Mouse (Mus musculus): ENCODE data around the gene Fras1. TPM values are rescaled to one million over a fixed set of nuclear protein-coding genes. Genes with fewer than 3 reads are reported as not detected.

Gene Fras1
- not detected in 3 replicates for total RNA-seq (2017)

- ATAC-seq (replicated peaks; ENCODE audit: insufficient number of reproducible peaks, low FRiP score, low TSS enrichment, poor library complexity, severe bottlenecking), result no peak
Observed at GRCm38 (mm10) chr5:96373567-96373985, at the start of gene Fras1. Gene Fras1, plus strand, starts transcription at chr5:96373955.

GRCm38 (mm10) chr5:96331048-96331737, 42.6 kb upstream of the Fras1 start:
- ATAC-seq (replicated peaks; ENCODE audit: insufficient number of reproducible peaks, low FRiP score, low TSS enrichment, poor library complexity, severe bottlenecking), result no peak

- ATAC-seq (replicated peaks; ENCODE audit: insufficient number of reproducible peaks, low FRiP score, low TSS enrichment, poor library complexity, severe bottlenecking), result no peak
Observed at GRCm38 (mm10) chr5:96331738-96332070, 42.1 kb upstream of the Fras1 start.

- ATAC-seq (replicated peaks; ENCODE audit: insufficient number of reproducible peaks, low FRiP score, low TSS enrichment, poor library complexity, severe bottlenecking), result no peak
Observed at GRCm38 (mm10) chr5:96333963-96334362, 39.8 kb upstream of the Fras1 start.

GRCm38 (mm10) chr5:96340564-96340963, 33.2 kb upstream of the Fras1 start:
- ATAC-seq (replicated peaks; ENCODE audit: insufficient number of reproducible peaks, low FRiP score, low TSS enrichment, poor library complexity, severe bottlenecking), result no peak

- ATAC-seq (replicated peaks; ENCODE audit: insufficient number of reproducible peaks, low FRiP score, low TSS enrichment, poor library complexity, severe bottlenecking), result no peak
Observed at GRCm38 (mm10) chr5:96344983-96345382, 28.8 kb upstream of the Fras1 start.

GRCm38 (mm10) chr5:96351963-96352362, 21.8 kb upstream of the Fras1 start:
- ATAC-seq (replicated peaks; ENCODE audit: insufficient number of reproducible peaks, low FRiP score, low TSS enrichment, poor library complexity, severe bottlenecking), result no peak

- ATAC-seq (replicated peaks; ENCODE audit: insufficient number of reproducible peaks, low FRiP score, low TSS enrichment, poor library complexity, severe bottlenecking), result no peak
Observed at GRCm38 (mm10) chr5:96363950-96364349, 9.8 kb upstream of the Fras1 start.

GRCm38 (mm10) chr5:96365590-96365989, 8.2 kb upstream of the Fras1 start:
- ATAC-seq (replicated peaks; ENCODE audit: insufficient number of reproducible peaks, low FRiP score, low TSS enrichment, poor library complexity, severe bottlenecking), result no peak

GRCm38 (mm10) chr5:96367260-96367659, 6.5 kb upstream of the Fras1 start:
- ATAC-seq (replicated peaks; ENCODE audit: insufficient number of reproducible peaks, low FRiP score, low TSS enrichment, poor library complexity, severe bottlenecking), result no peak

GRCm38 (mm10) chr5:96373106-96373505, 649 bp upstream of the Fras1 start:
- no peak for ATAC-seq (replicated peaks; ENCODE audit: insufficient number of reproducible peaks, low FRiP score, low TSS enrichment, poor library complexity, severe bottlenecking)

- no peak for ATAC-seq (replicated peaks; ENCODE audit: insufficient number of reproducible peaks, low FRiP score, low TSS enrichment, poor library complexity, severe bottlenecking)
Observed at GRCm38 (mm10) chr5:96373986-96374901, 489 bp downstream of the Fras1 start.

GRCm38 (mm10) chr5:96375391-96375831, 1.7 kb downstream of the Fras1 start:
- ATAC-seq (replicated peaks; ENCODE audit: insufficient number of reproducible peaks, low FRiP score, low TSS enrichment, poor library complexity, severe bottlenecking), result no peak

GRCm38 (mm10) chr5:96376216-96376615, 2.5 kb downstream of the Fras1 start:
- ATAC-seq (replicated peaks; ENCODE audit: insufficient number of reproducible peaks, low FRiP score, low TSS enrichment, poor library complexity, severe bottlenecking), result no peak

GRCm38 (mm10) chr5:96386138-96386933, 12.6 kb downstream of the Fras1 start:
- no peak for ATAC-seq (replicated peaks; ENCODE audit: insufficient number of reproducible peaks, low FRiP score, low TSS enrichment, poor library complexity, severe bottlenecking)

GRCm38 (mm10) chr5:96388306-96388705, 14.6 kb downstream of the Fras1 start:
- no peak for ATAC-seq (replicated peaks; ENCODE audit: insufficient number of reproducible peaks, low FRiP score, low TSS enrichment, poor library complexity, severe bottlenecking)

- ATAC-seq (replicated peaks; ENCODE audit: insufficient number of reproducible peaks, low FRiP score, low TSS enrichment, poor library complexity, severe bottlenecking), result no peak
Observed at GRCm38 (mm10) chr5:96389963-96390623, 16.3 kb downstream of the Fras1 start.

GRCm38 (mm10) chr5:96391086-96391485, 17.3 kb downstream of the Fras1 start:
- no peak for ATAC-seq (replicated peaks; ENCODE audit: insufficient number of reproducible peaks, low FRiP score, low TSS enrichment, poor library complexity, severe bottlenecking)

- ATAC-seq (replicated peaks; ENCODE audit: insufficient number of reproducible peaks, low FRiP score, low TSS enrichment, poor library complexity, severe bottlenecking), result no peak
Observed at GRCm38 (mm10) chr5:96394947-96395346, 21.2 kb downstream of the Fras1 start.

Measured in monocyte, adult 5-6 weeks (primary cell).